Mouse (Mus musculus) megakaryocyte, embryonic 14.5 days (primary cell): ENCODE results near the gene Shc4.

Source experiments
- FLI1 ChIP-seq: IDR thresholded peaks from 2 replicates; pipeline ENCODE4 v1.6.1; 2012; ENCODE audit warnings: low read length, inconsistent platforms, mixed read lengths
- GATA1 ChIP-seq: IDR thresholded peaks from 3 replicates; pipeline ENCODE4 v1.6.1; 2012; ENCODE audit warnings: mixed read lengths, low read length, inconsistent platforms, borderline replicate concordance

GRCm38 (mm10) chr2:125685441-125686150, 38.4 kb downstream of the Shc4 start:
- TF ChIP-seq FLI1 (no peak), GATA1 (no peak)
